Mouse (Mus musculus): Measurements from ENCODE around the gene Nexn. TPM values are rescaled to one million over a fixed set of nuclear protein-coding genes. Genes with fewer than 3 reads are reported as not detected.
"Not testable (repeated sequence)": the region's sequence is repeated elsewhere in the genome, so short reads cannot be mapped to it uniquely, and the experiment has no call there.

Gene Nexn
- total and polyA plus RNA-seq, 2 experiments from 2014 or later = 88.6 to 314 TPM

- H3K4me2 ChIP-seq (ENCODE audit: low read depth, low read length) = peak overlapping the region; percentile 63
- DNase-seq (ENCODE audit: low spot score) (no peak), ATAC-seq (ENCODE audit: insufficient read depth, low read depth) (no peak)
- peak overlapping the region; percentile 87 for H3K9ac ChIP-seq (replicated peaks; ENCODE audit: low read depth, low read length)
- 35% methylated on average over 10 of the region's 10 CpGs for WGBS
- H3K27ac ChIP-seq (ENCODE audit: low read depth) = peak overlapping the region; percentile 99
- no peaks in the 10 kb centered on the region for H3K9me3 ChIP-seq (replicated peaks; ENCODE audit: control insufficient read depth, low read length)
- H3K36me3 ChIP-seq (replicated peaks; ENCODE audit: control insufficient read depth, insufficient read depth, low read length) = no peaks in the 10 kb centered on the region
- H3K4me3 ChIP-seq (ENCODE audit: low read depth, low read length) = peak overlapping the region; percentile 71
- peaks cover 12% of the 10 kb centered on the region; the same call in 1 of the 2 replicates for H3K4me1 ChIP-seq (ENCODE audit: control insufficient read depth, insufficient read depth)
- H3K27me3 ChIP-seq (ENCODE audit: control insufficient read depth, insufficient read depth, low read length) = no peaks in the 10 kb centered on the region
- TF ChIP-seq EP300 (IDR thresholded peaks at IDR 0.05; ENCODE audit: low read depth) (no peak), CTCF (IDR thresholded peaks at IDR 0.05; ENCODE audit: low read depth) (no peak)
These were observed 1.8 kb downstream of the Nexn start for GRCm38 (mm10) chr3:152264374-152264773.

GRCm38 (mm10) chr3:152261948-152262347 lies 4.2 kb downstream of the Nexn start:
- H3K4me2 ChIP-seq (ENCODE audit: low read depth, low read length) = peak overlapping the region; percentile 63
- 4% methylated on average over 8 of the region's 8 CpGs for WGBS
- peak overlapping the region; percentile 99 for H3K27ac ChIP-seq (ENCODE audit: low read depth)
- no peaks in the 10 kb centered on the region for H3K9me3 ChIP-seq (replicated peaks; ENCODE audit: control insufficient read depth, low read length)
- H3K4me3 ChIP-seq (ENCODE audit: low read depth, low read length) = peak overlapping the region; percentile 71
- H3K27me3 ChIP-seq (ENCODE audit: control insufficient read depth, insufficient read depth, low read length) = no peaks in the 10 kb centered on the region
- 0 out of 2 replicates have a peak, but pooled peaks cover 3% of the 10 kb centered on the region for H3K36me3 ChIP-seq (replicated peaks; ENCODE audit: control insufficient read depth, insufficient read depth, low read length)
- ATAC-seq (ENCODE audit: insufficient read depth, low read depth) (peak; percentile 37), DNase-seq (ENCODE audit: low spot score) (peak; percentile 77)
- H3K9ac ChIP-seq (replicated peaks; ENCODE audit: low read depth, low read length) = peak overlapping the region; percentile 87
- TF ChIP-seq CTCF (IDR thresholded peaks at IDR 0.05; ENCODE audit: low read depth) = no peak
- TF ChIP-seq EP300 (IDR thresholded peaks at IDR 0.05; ENCODE audit: low read depth) = peak; percentile 82; the same call in 1 of the 2 replicates
- peaks cover 17% of the 10 kb centered on the region for H3K4me1 ChIP-seq (ENCODE audit: control insufficient read depth, insufficient read depth)

GRCm38 (mm10) chr3:152261436-152261835 lies 4.7 kb downstream of the Nexn start:
- Histone ChIP-seq H3K4me3 (ENCODE audit: low read depth, low read length) (peak overlapping the region; percentile 71), H3K27ac (ENCODE audit: low read depth) (peak overlapping the region; percentile 99), H3K9me3 (replicated peaks; ENCODE audit: control insufficient read depth, low read length) (no peaks in the 10 kb centered on the region), H3K27me3 (ENCODE audit: control insufficient read depth, insufficient read depth, low read length) (no peaks in the 10 kb centered on the region), H3K4me1 (ENCODE audit: control insufficient read depth, insufficient read depth) (peaks cover 14% of the 10 kb centered on the region), H3K4me2 (ENCODE audit: low read depth, low read length) (peak overlapping the region; percentile 63), H3K36me3 (replicated peaks; ENCODE audit: control insufficient read depth, insufficient read depth, low read length) (0 out of 2 replicates have a peak, but pooled peaks cover 3% of the 10 kb centered on the region), H3K9ac (replicated peaks; ENCODE audit: low read depth, low read length) (peak overlapping the region; percentile 87)
- ATAC-seq (ENCODE audit: insufficient read depth, low read depth) (no peak), DNase-seq (ENCODE audit: low spot score) (no peak)
- 8% methylated on average over 8 of the region's 8 CpGs for WGBS
- no peak for TF ChIP-seq EP300 (IDR thresholded peaks at IDR 0.05; ENCODE audit: low read depth)
- no peak for TF ChIP-seq CTCF (IDR thresholded peaks at IDR 0.05; ENCODE audit: low read depth)

- 0 out of 2 replicates have a peak, but pooled peaks cover 3% of the 10 kb centered on the region for H3K36me3 ChIP-seq (replicated peaks; ENCODE audit: control insufficient read depth, insufficient read depth, low read length)
- H3K27ac ChIP-seq (ENCODE audit: low read depth) = peak overlapping the region; percentile 79
- no peaks in the 10 kb centered on the region for H3K9me3 ChIP-seq (replicated peaks; ENCODE audit: control insufficient read depth, low read length)
- H3K9ac ChIP-seq (replicated peaks; ENCODE audit: low read depth, low read length) = 0 out of 2 replicates have a peak overlapping the region, but pooled peaks have one; percentile 11
- peaks cover 12% of the 10 kb centered on the region for H3K4me1 ChIP-seq (ENCODE audit: control insufficient read depth, insufficient read depth)
- DNase-seq (ENCODE audit: low spot score) (no peak), ATAC-seq (ENCODE audit: insufficient read depth, low read depth) (no peak)
- H3K4me2 ChIP-seq (ENCODE audit: low read depth, low read length) = 0 out of 2 replicates have a peak overlapping the region, but pooled peaks have one; percentile 16
- no peaks in the 10 kb centered on the region for H3K27me3 ChIP-seq (ENCODE audit: control insufficient read depth, insufficient read depth, low read length)
- TF ChIP-seq CTCF (IDR thresholded peaks at IDR 0.05; ENCODE audit: low read depth) = no peak
- no peak for TF ChIP-seq EP300 (IDR thresholded peaks at IDR 0.05; ENCODE audit: low read depth)
- 65% methylated on average over 1 of the region's 1 CpGs for WGBS
- H3K4me3 ChIP-seq (ENCODE audit: low read depth, low read length) = no peak overlapping the region
These were observed 5.8 kb downstream of the Nexn start for GRCm38 (mm10) chr3:152260362-152260761.

- peak; percentile 45 for ATAC-seq (ENCODE audit: insufficient read depth, low read depth)
- 13% methylated on average over 7 of the region's 9 CpGs for WGBS
These were observed 6.7 kb downstream of the Nexn start for GRCm38 (mm10) chr3:152259409-152259808.

More at GRCm38 (mm10) chr3:152259409-152259808, 6.7 kb downstream of the Nexn start:
- H3K27ac ChIP-seq (ENCODE audit: low read depth) = peak overlapping the region; percentile 79
- H3K27me3 ChIP-seq (ENCODE audit: control insufficient read depth, insufficient read depth, low read length); H3K9me3 ChIP-seq (replicated peaks; ENCODE audit: control insufficient read depth, low read length); H3K4me3 ChIP-seq (ENCODE audit: low read depth, low read length); H3K36me3 ChIP-seq (replicated peaks; ENCODE audit: control insufficient read depth, insufficient read depth, low read length); H3K9ac ChIP-seq (replicated peaks; ENCODE audit: low read depth, low read length): not testable (repeated sequence)
- DNase-seq (ENCODE audit: low spot score) = peak; percentile 88
- peak; percentile 86 for TF ChIP-seq CTCF (IDR thresholded peaks at IDR 0.05; ENCODE audit: low read depth)
- 0 out of 2 replicates have a peak, but pooled peaks have one; percentile 62 for TF ChIP-seq EP300 (IDR thresholded peaks at IDR 0.05; ENCODE audit: low read depth)
- peak overlapping the region; percentile 16; the same call in 1 of the 2 replicates for H3K4me2 ChIP-seq (ENCODE audit: low read depth, low read length)
- peaks cover 12% of the 10 kb centered on the region for H3K4me1 ChIP-seq (ENCODE audit: control insufficient read depth, insufficient read depth)

All from heart, postnatal 0 days (tissue).